Mouse (Mus musculus): ENCODE measurements around the gene Selenok. TPM values are rescaled to one million over a fixed set of nuclear protein-coding genes. Genes with fewer than 3 reads are reported as not detected.

The Selenok gene
- polyA plus RNA-seq, 1 experiment from 2014 or later = 445 TPM

DNA sequence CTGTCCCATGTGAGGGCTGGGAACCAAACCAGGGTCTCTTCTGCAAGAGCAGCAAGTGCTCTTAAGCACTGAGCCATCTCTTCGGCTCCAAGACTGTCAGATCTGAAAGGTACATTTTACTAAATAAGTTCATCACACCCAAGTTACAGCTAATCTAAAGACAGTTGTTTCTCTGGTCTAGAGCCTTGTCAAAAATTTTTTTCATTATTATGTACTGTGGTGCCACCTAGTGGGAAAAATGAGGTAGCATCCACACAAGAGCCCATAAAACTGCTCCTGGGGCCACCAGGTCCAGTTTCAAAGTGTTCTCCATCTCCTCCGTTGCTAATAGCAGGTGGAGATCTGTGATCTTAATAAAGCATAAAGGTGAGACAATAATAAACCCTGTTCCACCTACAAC is 27.2 kb upstream of the Selenok start:
- no peak for ATAC-seq
- Histone ChIP-seq H3K4me2 (replicated peaks; ENCODE audit: low read depth, low read length) (no peak overlapping the region), H3K9ac (replicated peaks; ENCODE audit: low read depth) (no peak overlapping the region), H3K4me1 (ENCODE audit: insufficient read depth, low read depth, low read length) (no peaks in the 10 kb centered on the region), H3K27me3 (replicated peaks; ENCODE audit: insufficient read depth, low read length) (no peaks in the 10 kb centered on the region), H3K27ac (ENCODE audit: low read length) (no peak overlapping the region), H3K9me3 (ENCODE audit: low read length) (no peaks in the 10 kb centered on the region), H3K36me3 (ENCODE audit: insufficient read depth, low read length) (no peaks in the 10 kb centered on the region), H3K4me3 (ENCODE audit: low read depth, low read length) (no peak overlapping the region)
- peak; percentile 75 for DNase-seq (ENCODE audit: low spot score)
- peak; percentile 69 for TF ChIP-seq CTCF (IDR thresholded peaks at IDR 0.05)
- TF ChIP-seq EP300 (IDR thresholded peaks at IDR 0.05) = no peak
- 8% methylated on average over 2 of the region's 2 CpGs for WGBS

DNA sequence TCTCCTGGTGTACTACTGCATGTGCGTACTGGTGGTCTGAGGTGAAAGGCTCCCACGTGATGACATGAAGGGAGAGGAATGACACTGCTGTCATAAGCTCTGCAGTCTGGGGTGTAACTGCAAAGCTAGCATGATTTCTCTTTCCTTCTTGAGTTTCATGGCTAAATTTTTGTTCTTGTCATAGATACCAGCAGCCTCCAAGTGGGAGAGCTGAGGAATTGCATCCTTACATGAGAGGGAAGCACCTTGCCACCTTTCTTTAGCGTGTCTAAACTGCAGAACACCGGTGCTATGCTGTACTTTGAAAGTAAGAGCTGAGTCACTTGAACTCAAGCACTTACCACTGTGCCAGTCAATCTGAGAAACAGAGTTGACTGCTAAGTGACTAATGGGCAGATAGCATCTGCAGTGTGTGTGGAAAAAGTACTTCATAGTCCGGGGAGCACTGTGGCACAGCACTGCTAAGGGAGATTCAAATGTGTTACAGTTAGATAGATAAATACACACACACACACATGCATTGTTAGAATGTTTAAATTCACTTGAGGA is 21.3 kb upstream of the Selenok start:
- Histone ChIP-seq H3K4me2 (replicated peaks; ENCODE audit: low read depth, low read length) (no peak overlapping the region), H3K36me3 (ENCODE audit: insufficient read depth, low read length) (no peaks in the 10 kb centered on the region), H3K4me1 (ENCODE audit: insufficient read depth, low read depth, low read length) (no peaks in the 10 kb centered on the region), H3K9me3 (ENCODE audit: low read length) (no peaks in the 10 kb centered on the region), H3K4me3 (ENCODE audit: low read depth, low read length) (no peak overlapping the region), H3K27ac (ENCODE audit: low read length) (no peak overlapping the region), H3K9ac (replicated peaks; ENCODE audit: low read depth) (no peak overlapping the region), H3K27me3 (replicated peaks; ENCODE audit: insufficient read depth, low read length) (no peaks in the 10 kb centered on the region)
- ATAC-seq = no peak
- WGBS = 60% methylated on average over 5 of the region's 5 CpGs
- no peak for DNase-seq (ENCODE audit: low spot score)
- TF ChIP-seq EP300 (IDR thresholded peaks at IDR 0.05) = no peak
- TF ChIP-seq CTCF (IDR thresholded peaks at IDR 0.05) = no peak

DNA sequence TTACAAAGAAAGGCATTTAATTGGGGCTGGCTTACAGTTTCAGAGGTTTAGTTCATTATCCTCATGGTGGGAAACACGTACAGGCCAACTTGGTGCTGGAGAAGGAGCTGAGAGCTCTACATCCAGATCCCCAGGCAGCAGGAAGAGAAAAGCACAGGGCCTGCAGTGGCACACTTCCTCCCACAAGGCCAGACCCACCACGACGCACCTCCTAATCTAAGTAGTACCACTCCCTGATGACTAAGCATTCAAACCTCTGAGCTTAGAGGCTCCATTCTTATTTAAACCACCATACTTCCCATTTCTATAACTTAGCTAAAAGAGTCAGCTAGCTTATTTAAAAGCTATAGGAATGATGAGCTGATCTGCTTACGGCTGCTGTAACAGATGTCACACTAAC is 17.3 kb upstream of the Selenok start:
- Histone ChIP-seq H3K4me1 (ENCODE audit: insufficient read depth, low read depth, low read length) (no peaks in the 10 kb centered on the region), H3K9ac (replicated peaks; ENCODE audit: low read depth) (no peak overlapping the region), H3K9me3 (ENCODE audit: low read length) (no peaks in the 10 kb centered on the region), H3K4me3 (ENCODE audit: low read depth, low read length) (no peak overlapping the region), H3K27me3 (replicated peaks; ENCODE audit: insufficient read depth, low read length) (no peaks in the 10 kb centered on the region), H3K27ac (ENCODE audit: low read length) (no peak overlapping the region), H3K4me2 (replicated peaks; ENCODE audit: low read depth, low read length) (no peak overlapping the region), H3K36me3 (ENCODE audit: insufficient read depth, low read length) (no peaks in the 10 kb centered on the region)
- ATAC-seq (no peak), DNase-seq (ENCODE audit: low spot score) (no peak)
- no peak for TF ChIP-seq CTCF (IDR thresholded peaks at IDR 0.05)
- no peak for TF ChIP-seq EP300 (IDR thresholded peaks at IDR 0.05)
- WGBS = 67% methylated on average over 4 of the region's 4 CpGs

DNA sequence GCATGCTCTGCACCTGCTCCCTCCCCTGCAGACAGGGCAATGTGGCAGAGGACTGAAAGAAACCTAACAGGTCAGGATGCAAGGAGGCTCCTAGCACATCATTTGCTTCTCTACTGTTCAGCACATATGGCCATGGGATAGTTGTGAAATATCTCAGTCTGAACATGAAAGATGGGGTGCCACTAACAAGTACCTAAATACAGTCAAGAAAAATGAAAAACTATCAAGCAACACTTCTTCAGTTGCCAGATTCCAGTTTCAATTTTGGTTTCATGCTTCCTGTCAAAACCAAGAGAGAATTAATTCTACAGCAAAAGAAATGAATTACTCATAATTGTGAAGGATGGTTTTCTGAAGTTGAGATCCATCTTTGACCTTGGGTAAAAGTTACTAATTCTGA is 10.7 kb upstream of the Selenok start:
- no peak for DNase-seq (ENCODE audit: low spot score)
- TF ChIP-seq EP300 (IDR thresholded peaks at IDR 0.05) (no peak), CTCF (IDR thresholded peaks at IDR 0.05) (no peak)
- Histone ChIP-seq H3K4me2 (replicated peaks; ENCODE audit: low read depth, low read length) (no peak overlapping the region), H3K4me1 (ENCODE audit: insufficient read depth, low read depth, low read length) (no peaks in the 10 kb centered on the region), H3K4me3 (ENCODE audit: low read depth, low read length) (no peak overlapping the region), H3K27me3 (replicated peaks; ENCODE audit: insufficient read depth, low read length) (no peaks in the 10 kb centered on the region), H3K9ac (replicated peaks; ENCODE audit: low read depth) (no peak overlapping the region), H3K36me3 (ENCODE audit: insufficient read depth, low read length) (no peaks in the 10 kb centered on the region), H3K9me3 (ENCODE audit: low read length) (no peaks in the 10 kb centered on the region), H3K27ac (ENCODE audit: low read length) (no peak overlapping the region)
- no peak for ATAC-seq

DNA sequence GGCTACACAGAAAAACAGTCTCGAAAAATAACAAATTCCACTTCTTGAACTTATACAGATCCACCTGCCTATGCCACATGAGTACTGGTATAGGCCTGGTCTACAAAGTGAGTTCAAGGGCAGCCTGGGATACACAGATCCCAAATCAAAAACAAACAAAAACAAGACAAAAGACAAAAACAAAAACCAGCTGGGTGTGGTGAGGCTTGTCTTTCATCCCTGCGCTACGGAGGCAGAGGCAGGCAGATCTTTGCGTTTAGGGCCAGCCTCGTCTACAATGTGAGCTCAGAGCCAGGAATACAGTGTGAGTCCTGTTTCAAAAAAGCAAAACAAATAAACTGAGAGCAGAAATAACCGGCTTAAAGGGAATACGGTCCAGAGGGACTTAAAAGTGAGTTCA is 497 bp upstream of the Selenok start:
- TF ChIP-seq EP300 (IDR thresholded peaks at IDR 0.05) = no peak
- no peak for TF ChIP-seq CTCF (IDR thresholded peaks at IDR 0.05)
- ATAC-seq = no peak
- H3K9ac ChIP-seq (replicated peaks; ENCODE audit: low read depth) = peak overlapping the region; percentile 37
- peaks cover 14% of the 10 kb centered on the region; the same call in 1 of the 2 replicates for H3K36me3 ChIP-seq (ENCODE audit: insufficient read depth, low read length)
- WGBS = 59% methylated on average over 7 of the region's 7 CpGs
- peaks cover 11% of the 10 kb centered on the region; the same call in 1 of the 2 replicates for H3K4me1 ChIP-seq (ENCODE audit: insufficient read depth, low read depth, low read length)
- peak overlapping the region; percentile 88 for H3K27ac ChIP-seq (ENCODE audit: low read length)
- H3K4me3 ChIP-seq (ENCODE audit: low read depth, low read length) = peak overlapping the region; percentile 87
- DNase-seq (ENCODE audit: low spot score) = no peak
- H3K9me3 ChIP-seq (ENCODE audit: low read length) = no peaks in the 10 kb centered on the region
- H3K27me3 ChIP-seq (replicated peaks; ENCODE audit: insufficient read depth, low read length) = no peaks in the 10 kb centered on the region
- peak overlapping the region; percentile 50 for H3K4me2 ChIP-seq (replicated peaks; ENCODE audit: low read depth, low read length)

DNA sequence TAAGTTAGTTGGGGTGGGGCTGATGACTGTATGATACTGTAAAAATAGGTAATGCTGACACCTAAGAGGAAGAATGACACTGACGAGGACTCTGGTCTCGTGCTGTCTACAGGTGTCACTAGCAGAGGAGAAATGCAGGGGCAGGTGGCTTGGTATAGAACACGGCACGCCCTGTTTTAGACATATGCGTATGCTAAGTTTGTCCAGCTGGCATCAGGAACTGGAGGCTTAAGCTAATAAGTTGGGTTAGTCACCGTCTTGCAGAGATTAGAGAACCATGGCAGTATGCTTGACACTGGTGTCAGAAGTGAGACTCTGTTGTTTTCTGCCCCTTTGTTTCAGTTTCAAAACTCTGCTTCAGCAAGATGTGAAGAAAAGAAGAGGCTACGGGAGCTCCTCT is 3.3 kb downstream of the Selenok start:
- Histone ChIP-seq H3K36me3 (ENCODE audit: insufficient read depth, low read length) (peaks cover 30% of the 10 kb centered on the region; the same call in 1 of the 2 replicates), H3K4me3 (ENCODE audit: low read depth, low read length) (no peak overlapping the region), H3K27ac (ENCODE audit: low read length) (no peak overlapping the region), H3K4me2 (replicated peaks; ENCODE audit: low read depth, low read length) (no peak overlapping the region), H3K27me3 (replicated peaks; ENCODE audit: insufficient read depth, low read length) (no peaks in the 10 kb centered on the region), H3K4me1 (ENCODE audit: insufficient read depth, low read depth, low read length) (peaks cover 11% of the 10 kb centered on the region; the same call in 1 of the 2 replicates), H3K9ac (replicated peaks; ENCODE audit: low read depth) (no peak overlapping the region), H3K9me3 (ENCODE audit: low read length) (no peaks in the 10 kb centered on the region)
- TF ChIP-seq CTCF (IDR thresholded peaks at IDR 0.05) (no peak), EP300 (IDR thresholded peaks at IDR 0.05) (no peak)
- DNase-seq (ENCODE audit: low spot score) (no peak), ATAC-seq (no peak)
- WGBS = 90% methylated on average over 7 of the region's 7 CpGs

DNA sequence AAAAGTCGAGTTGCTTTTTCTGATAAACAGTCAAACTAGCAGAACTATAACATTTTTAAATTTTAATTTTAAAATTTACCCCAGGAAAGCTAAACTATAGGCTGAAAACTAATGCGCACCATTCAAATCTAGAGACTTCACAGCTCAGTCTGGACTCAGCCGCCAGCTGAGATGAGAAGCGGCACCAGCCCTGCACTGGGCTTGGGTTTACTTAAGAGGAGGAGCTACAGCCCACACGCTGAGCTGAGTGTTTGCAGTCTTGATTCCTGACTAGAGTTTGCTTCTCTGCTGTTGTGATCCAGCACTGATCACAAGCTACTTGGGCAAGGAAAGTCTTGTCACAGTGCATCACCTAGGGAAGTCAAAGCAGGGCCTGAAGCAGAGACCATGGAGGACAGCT is 3.9 kb downstream of the Selenok start:
- DNase-seq (ENCODE audit: low spot score) (no peak), ATAC-seq (no peak)
- Histone ChIP-seq H3K36me3 (ENCODE audit: insufficient read depth, low read length) (peaks cover 30% of the 10 kb centered on the region; the same call in 1 of the 2 replicates), H3K4me1 (ENCODE audit: insufficient read depth, low read depth, low read length) (peaks cover 11% of the 10 kb centered on the region; the same call in 1 of the 2 replicates), H3K27ac (ENCODE audit: low read length) (no peak overlapping the region), H3K4me3 (ENCODE audit: low read depth, low read length) (no peak overlapping the region), H3K27me3 (replicated peaks; ENCODE audit: insufficient read depth, low read length) (no peaks in the 10 kb centered on the region), H3K4me2 (replicated peaks; ENCODE audit: low read depth, low read length) (no peak overlapping the region), H3K9ac (replicated peaks; ENCODE audit: low read depth) (no peak overlapping the region), H3K9me3 (ENCODE audit: low read length) (no peaks in the 10 kb centered on the region)
- TF ChIP-seq EP300 (IDR thresholded peaks at IDR 0.05) = no peak
- 69% methylated on average over 5 of the region's 5 CpGs for WGBS
